Mouse (Mus musculus) left cerebral cortex, postnatal 36 days (tissue): ENCODE measurements at regions not wholly inside any gene's neighbourhood (a gene's known extent, or its start where the extent isn't known, plus 50 kb on each side); places are given as distances from the start of the nearest gene placed in this dataset. TPM values are rescaled to one million over a fixed set of nuclear protein-coding genes. Genes with fewer than 3 reads are reported as not detected.

ENCODE experiments used
- microRNA-seq: library from miRNA; unstranded; fragments of <30 nt; microRNA quantifications from one replicate; pipeline ENCODE4 v1.2.0, GENCODE M21; 2022

Small RNAs in the stretch of these regions (microRNA-seq; reads per million reads assigned to microRNA genes)
- not detected for gene Mir6343
